Mouse (Mus musculus) olfactory bulb, adult 2 months (tissue): ENCODE measurements around the gene Gm5447. TPM values are rescaled to one million over a fixed set of nuclear protein-coding genes. Genes with fewer than 3 reads are reported as not detected.

Experiments
- H3K27ac ChIP-seq: fragments of 200-500 bp; 2 replicates; pipeline ENCODE4 v1.5.1; 2012; ENCODE audit warnings: low read depth, low read length; ENCODE audit not compliant: insufficient read depth
- H3K4me1 ChIP-seq: fragments of 200-500 bp; 2 replicates; pipeline ENCODE4 v1.6.1; 2012; ENCODE audit warnings: low read length; ENCODE audit not compliant: control insufficient read depth, insufficient read depth
- H3K4me3 ChIP-seq: fragments of 200-500 bp; 2 replicates; pipeline ENCODE4 v1.5.1; 2012; ENCODE audit warnings: mild to moderate bottlenecking, low read depth, low read length, moderate library complexity; ENCODE audit not compliant: insufficient read depth
- CTCF ChIP-seq: fragments of 200-500 bp; IDR thresholded peaks from 2 replicates; pipeline ENCODE4 v1.5.1; 2012; ENCODE audit warnings: low read depth, mild to moderate bottlenecking, low read length, moderate library complexity; ENCODE audit not compliant: insufficient read depth
- POLR2A ChIP-seq: fragments of 200-500 bp; IDR thresholded peaks from 2 replicates; pipeline ENCODE4 v1.6.1; 2012; ENCODE audit warnings: mild to moderate bottlenecking, low read depth, low read length, moderate library complexity; ENCODE audit not compliant: insufficient read depth
- WGBS: fragments of 180-500 bp; shearing (Covaris S2); methylation state at CpG from one replicate; pipeline ENCODE4 v1.1.7; 2018; 5-methylcytosine and 5-hydroxymethylcytosine counted together
- polyA plus RNA-seq: library from polyadenylated mRNA; stranded (reverse); fragments of >200 nt; gene quantifications from 2 replicates; pipeline ENCODE4 v1.2.4, GENCODE M21; 2012; ENCODE audit warnings: low replicate concordance; ENCODE audit not compliant: missing spikeins, insufficient read depth, insufficient read length

Gene Gm5447
- polyA plus RNA-seq, 1 experiment, result not detected

- H3K4me1 ChIP-seq, result no peaks in the 10 kb centered on the region
- TF ChIP-seq CTCF (no peak), POLR2A (no peak)
- no peak overlapping the region for H3K27ac ChIP-seq
- 82% methylated on average over 6 of the region's 6 CpGs for WGBS
- H3K4me3 ChIP-seq, result no peak overlapping the region
Measured at GRCm38 (mm10) chr13:30994249-30994858, 20.4 kb downstream of the Gm5447 start.

- H3K27ac ChIP-seq, result no peak overlapping the region
Measured at GRCm38 (mm10) chr13:30997526-30998253, 23.7 kb downstream of the Gm5447 start.

GRCm38 (mm10) chr13:30999799-31000198 lies 25.8 kb downstream of the Gm5447 start:
- H3K4me3 ChIP-seq, result no peak overlapping the region
- TF ChIP-seq POLR2A (no peak), CTCF (no peak)
- WGBS, result 88% methylated on average over 6 of the region's 6 CpGs
- H3K4me1 ChIP-seq, result no peaks in the 10 kb centered on the region
- H3K27ac ChIP-seq, result no peak overlapping the region

More at GRCm38 (mm10) chr13:30997526-30998253, 23.7 kb downstream of the Gm5447 start:
- H3K4me1 ChIP-seq, result no peaks in the 10 kb centered on the region
- TF ChIP-seq POLR2A, result no peak
- no peak for TF ChIP-seq CTCF
- 80% methylated on average over 8 of the region's 8 CpGs for WGBS
- no peak overlapping the region for H3K4me3 ChIP-seq

GRCm38 (mm10) chr13:31004458-31004857 lies 30.5 kb downstream of the Gm5447 start:
- TF ChIP-seq POLR2A (no peak), CTCF (no peak)
- Histone ChIP-seq H3K4me1 (no peaks in the 10 kb centered on the region), H3K4me3 (no peak overlapping the region), H3K27ac (no peak overlapping the region)
- WGBS, result 59% methylated on average over 12 of the region's 12 CpGs

- WGBS, result 76% methylated on average over 4 of the region's 4 CpGs
- TF ChIP-seq CTCF, result no peak
- TF ChIP-seq POLR2A, result no peak
- no peak overlapping the region for H3K4me3 ChIP-seq
- H3K4me1 ChIP-seq, result no peaks in the 10 kb centered on the region
- no peak overlapping the region for H3K27ac ChIP-seq
Measured at GRCm38 (mm10) chr13:31004995-31005394, 31.0 kb downstream of the Gm5447 start.

- 93% methylated on average over 3 of the region's 3 CpGs for WGBS
- no peaks in the 10 kb centered on the region for H3K4me1 ChIP-seq
- H3K4me3 ChIP-seq, result no peak overlapping the region
- TF ChIP-seq CTCF (no peak), POLR2A (no peak)
- H3K27ac ChIP-seq, result no peak overlapping the region
Measured at GRCm38 (mm10) chr13:31017545-31017944, 43.5 kb downstream of the Gm5447 start.

- WGBS, result 66% methylated on average over 4 of the region's 4 CpGs
- no peak for TF ChIP-seq CTCF
- TF ChIP-seq POLR2A, result no peak
Measured at GRCm38 (mm10) chr13:31021514-31021913, 47.5 kb downstream of the Gm5447 start.

GRCm38 (mm10) chr13:31021927-31022326 lies 47.9 kb downstream of the Gm5447 start:
- TF ChIP-seq POLR2A (no peak), CTCF (no peak)
- WGBS, result 73% methylated on average over 6 of the region's 6 CpGs
- no peaks in the 10 kb centered on the region for H3K4me1 ChIP-seq

More at GRCm38 (mm10) chr13:31021514-31021913, 47.5 kb downstream of the Gm5447 start:
- Histone ChIP-seq H3K4me3 (no peak overlapping the region), H3K27ac (no peak overlapping the region), H3K4me1 (no peaks in the 10 kb centered on the region)

GRCm38 (mm10) chr13:31023664-31024063 lies 49.7 kb downstream of the Gm5447 start:
- no peak overlapping the region for H3K27ac ChIP-seq
- TF ChIP-seq POLR2A (no peak), CTCF (no peak)
- WGBS, result 70% methylated on average over 3 of the region's 3 CpGs
- no peak overlapping the region for H3K4me3 ChIP-seq
- no peaks in the 10 kb centered on the region for H3K4me1 ChIP-seq

More at GRCm38 (mm10) chr13:31021927-31022326, 47.9 kb downstream of the Gm5447 start:
- H3K4me3 ChIP-seq, result no peak overlapping the region
- no peak overlapping the region for H3K27ac ChIP-seq

Other genes with a start within 250 kb of the Gm5447 start
- gene Irf4, start 225.0 kb upstream of the Gm5447 start, polyA plus RNA-seq, result not detected in 2 replicates
- gene Hus1b, start 26.4 kb upstream of the Gm5447 start, polyA plus RNA-seq, result not detected in 2 replicates
- gene Exoc2, start 111 bp upstream of the Gm5447 start, polyA plus RNA-seq, result not detected in 2 replicates